27 mouse cellular contexts compared by ENCODE assay signal in genomic region chr4:10242909-10243308, GRCm38 (mm10).
DNase-seq lines count a peak whose midpoint lies in the region; ATAC-seq and TF ChIP-seq lines count a peak whose summit lies in the region.
"Had no signal": no experiment of that assay in that cellular context is flagged by ENCODE, and none has a peak within 500 bp of the region (broad histone marks: within the 10 kb centered on the region; RNA-seq: fewer than 3 reads in every experiment).

No protein-coding gene starts in this region.

- 55% methylated on average over 2 of the region's 2 CpGs for WGBS in lung, postnatal 0 days

- no peaks in the 10 kb centered on the region for H3K27me3 ChIP-seq in lung, postnatal 0 days (replicated peaks; ENCODE audit: insufficient read depth, low read length)
- H3K27me3 ChIP-seq: embryonic facial prominence, embryonic 13.5 days; heart, embryonic 13.5 days; hindbrain, embryonic 12.5 days; hindbrain, embryonic 15.5 days had no signal

- no peaks in the 10 kb centered on the region for H3K36me3 ChIP-seq in lung, postnatal 0 days (ENCODE audit: insufficient read depth, low read length)
- H3K36me3 ChIP-seq: embryonic facial prominence, embryonic 10.5 days; embryonic facial prominence, embryonic 13.5 days; heart, embryonic 10.5 days; heart, embryonic 13.5 days; hindbrain, embryonic 12.5 days; hindbrain, embryonic 15.5 days had no signal

- no peak overlapping the region for H3K4me3 ChIP-seq in lung, postnatal 0 days (ENCODE audit: low read depth, low read length)
- H3K4me3 ChIP-seq: embryonic facial prominence, embryonic 10.5 days; embryonic facial prominence, embryonic 13.5 days; heart, adult 2 months; heart, embryonic 10.5 days; heart, embryonic 13.5 days; hindbrain, embryonic 12.5 days; hindbrain, embryonic 15.5 days had no signal

- no peak overlapping the region for H3K4me2 ChIP-seq in lung, postnatal 0 days (replicated peaks; ENCODE audit: low read depth, low read length)
- H3K4me2 ChIP-seq: embryonic facial prominence, embryonic 13.5 days; heart, embryonic 13.5 days; hindbrain, embryonic 12.5 days; hindbrain, embryonic 15.5 days had no signal

- no peaks in the 10 kb centered on the region for H3K9me3 ChIP-seq in lung, postnatal 0 days (ENCODE audit: low read length)
- H3K9me3 ChIP-seq: embryonic facial prominence, embryonic 10.5 days; embryonic facial prominence, embryonic 13.5 days; heart, embryonic 10.5 days; heart, embryonic 13.5 days; hindbrain, embryonic 12.5 days; hindbrain, embryonic 15.5 days had no signal

- DNase-seq in lung, postnatal 0 days (ENCODE audit: low spot score): peak; percentile 48
- no peak for DNase-seq in lung, adult 18-20 months
- DNase-seq in brain, adult 2 months (ENCODE audit: low read depth, low spot score): peak; percentile 50
- peak; percentile 63 for DNase-seq in fibroblast of lung, adult 2 months (ENCODE audit: low read depth)
- DNase-seq in adrenal gland, adult (ENCODE audit: inconsistent age in 2 of 2, low spot score in 1 of 2): no peak
- DNase-seq in cerebellum, postnatal 14 days: no peak
- DNase-seq: adrenal gland, postnatal 10 days; adrenal gland, postnatal 36 days; cerebellum, adult 11 months; cerebellum, adult 2 months; cerebellum, adult 9-11 months; cerebellum, postnatal 36 days; embryo, embryonic 11 days; forebrain, postnatal 0 days; gastrocnemius, postnatal 10 days; gastrocnemius, postnatal 36 days; heart, adult 2 months; heart, postnatal 14 days; heart, postnatal 4 days had no signal

- no peak overlapping the region for H3K27ac ChIP-seq in lung, postnatal 0 days (ENCODE audit: low read length)
- H3K27ac ChIP-seq: embryonic facial prominence, embryonic 10.5 days; embryonic facial prominence, embryonic 13.5 days; heart, adult 2 months; heart, embryonic 10.5 days; heart, embryonic 13.5 days; hindbrain, embryonic 12.5 days; hindbrain, embryonic 15.5 days had no signal

- no peak for TF ChIP-seq EP300 in lung, postnatal 0 days (IDR thresholded peaks at IDR 0.05)

- no peak for TF ChIP-seq CTCF in lung, postnatal 0 days (IDR thresholded peaks at IDR 0.05)

- H3K4me1 ChIP-seq in lung, postnatal 0 days (ENCODE audit: insufficient read depth, low read depth, low read length): no peaks in the 10 kb centered on the region
- H3K4me1 ChIP-seq: embryonic facial prominence, embryonic 13.5 days; heart, embryonic 10.5 days; heart, embryonic 13.5 days; hindbrain, embryonic 12.5 days; hindbrain, embryonic 15.5 days had no signal

- no peak; the same call in 1 of the 2 replicates for ATAC-seq in lung, postnatal 0 days
- ATAC-seq: activated CD4-positive, CD25-positive, alpha-beta regulatory T cell, adult 4 months; forebrain, embryonic 14.5 days had no signal

- no peak overlapping the region for H3K9ac ChIP-seq in lung, postnatal 0 days (replicated peaks; ENCODE audit: low read depth)
- H3K9ac ChIP-seq: embryonic facial prominence, embryonic 13.5 days; forebrain, postnatal 0 days; heart, embryonic 13.5 days; hindbrain, embryonic 12.5 days; hindbrain, embryonic 15.5 days had no signal

Comparison
In these comparisons a context has a peak if more than half of its experiments do, and no peak if none do; other contexts are left out.
1. DNase-seq: peak in lung, postnatal 0 days (single experiment), brain, adult 2 months (single experiment) and fibroblast of lung, adult 2 months (single experiment); none in lung, adult 18-20 months (0 of 2), adrenal gland, adult (0 of 2) and cerebellum, postnatal 14 days (0 of 2).